Mouse (Mus musculus): Measurements from ENCODE around the gene Nr1i2.

GRCm38 (mm10) chr16:38304460-38305194, 10.0 kb upstream of the Nr1i2 start:
- peak; percentile 42; the same call in 1 of the 2 replicates for TF ChIP-seq ZNF384 (IDR thresholded peaks at IDR 0.05; ENCODE audit: low read depth, low read length)
- TF ChIP-seq HCFC1 (IDR thresholded peaks at IDR 0.05; ENCODE audit: borderline replicate concordance, insufficient read depth, low read length): no peak
- no peak for TF ChIP-seq MAFK (IDR thresholded peaks at IDR 0.05; ENCODE audit: insufficient read depth, low read depth, low read length)
- TF ChIP-seq CHD2 (IDR thresholded peaks at IDR 0.05; ENCODE audit: low read depth, low read length): no peak
- no peak for TF ChIP-seq ZC3H11A (IDR thresholded peaks at IDR 0.05; ENCODE audit: borderline replicate concordance, low read depth, low read length)

Measured in ES-E14 (cell line).